Mouse (Mus musculus) liver, adult 2 months (tissue): ENCODE results near the gene Zfp704. TPM values are rescaled to one million over a fixed set of nuclear protein-coding genes. Genes with fewer than 3 reads are reported as not detected.
A peak's percentile ranks its signal among the peaks of the same experiment; 100 is the strongest.

ENCODE experiments used
- DNase-seq: peaks from one replicate; pipeline ENCODE4 v3.0.0-alpha.2; 2011; ENCODE audit warnings: low read depth, low spot score; ENCODE audit errors: extremely low read depth
- H3K27ac ChIP-seq: fragments of 200-500 bp; replicated peaks from 2 replicates; pipeline ENCODE4 v1.5.1; 2012; ENCODE audit warnings: low read depth, mild to moderate bottlenecking, control low read depth, inconsistent platforms, low read length; ENCODE audit not compliant: insufficient read depth
- H3K27me3 ChIP-seq: fragments of 200-500 bp; 2 replicates; pipeline ENCODE4 v1.6.1; 2012; ENCODE audit warnings: mild to moderate bottlenecking, moderate library complexity, low read length, inconsistent platforms; ENCODE audit not compliant: control insufficient read depth, insufficient read depth
- H3K36me3 ChIP-seq: fragments of 200-500 bp; 2 replicates; pipeline ENCODE4 v1.6.1; 2012; ENCODE audit warnings: low read length, inconsistent platforms; ENCODE audit not compliant: control insufficient read depth, insufficient read depth
- H3K4me1 ChIP-seq: fragments of 200-500 bp; 2 replicates; pipeline ENCODE4 v1.6.1; 2011; ENCODE audit warnings: low read length; ENCODE audit not compliant: control insufficient read depth, insufficient read depth
- H3K4me3 ChIP-seq: fragments of 200-500 bp; 2 replicates; pipeline ENCODE4 v1.5.1; 2011; ENCODE audit warnings: low read depth, mild to moderate bottlenecking, control low read depth, low read length, moderate library complexity; ENCODE audit not compliant: insufficient read depth
- H3K79me2 ChIP-seq: fragments of 200-500 bp; 2 replicates; pipeline ENCODE4 v1.6.1; 2012; ENCODE audit warnings: inconsistent platforms, mild to moderate bottlenecking, low read length, moderate library complexity; ENCODE audit not compliant: control insufficient read depth, insufficient read depth
- H3K9ac ChIP-seq: fragments of 200-500 bp; 2 replicates; pipeline ENCODE4 v1.6.1; 2012; ENCODE audit warnings: low read depth, mild to moderate bottlenecking, control low read depth, inconsistent platforms, low read length
- CTCF ChIP-seq: fragments of 200-500 bp; IDR thresholded peaks from 2 replicates; pipeline ENCODE4 v1.5.1; 2011; ENCODE audit warnings: low read depth, low read length, control low read depth
- POLR2A ChIP-seq: fragments of 200-500 bp; IDR thresholded peaks from 2 replicates; pipeline ENCODE4 v1.6.1; 2011; ENCODE audit warnings: low read length, control low read depth; ENCODE audit not compliant: insufficient read depth; ENCODE audit errors: extremely low read depth
- WGBS: fragments of 180-500 bp; shearing (Covaris S2); methylation state at CpG from one replicate; pipeline ENCODE4 v1.1.7; 2018; 5-methylcytosine and 5-hydroxymethylcytosine counted together
- polyA plus RNA-seq: library from polyadenylated mRNA; depleted of rRNA; stranded (reverse); fragments of >200 nt; gene quantifications from 2 replicates; pipeline ENCODE4 v1.2.3, GENCODE M21; 2012
- total RNA-seq: library from RNA; depleted of rRNA; stranded (reverse); fragments of >200 nt; gene quantifications from 2 replicates; pipeline ENCODE4 v1.2.3, GENCODE M21; 2014

Zfp704 gene
- total and polyA plus RNA-seq, 2 experiments, result 1.3 to 3.2 TPM

- H3K36me3 ChIP-seq, result no peaks in the 10 kb centered on the region; the same call in 1 of the 2 replicates
- H3K4me3 ChIP-seq, result no peak overlapping the region
- no peak for DNase-seq
- TF ChIP-seq CTCF, result no peak
- no peak for TF ChIP-seq POLR2A
- H3K79me2 ChIP-seq, result no peaks in the 10 kb centered on the region
- H3K27ac ChIP-seq, result no peak overlapping the region
- H3K4me1 ChIP-seq, result no peaks in the 10 kb centered on the region
- H3K9ac ChIP-seq, result no peak overlapping the region
- WGBS, result 78% methylated on average over 11 of the region's 11 CpGs
- H3K27me3 ChIP-seq, result no peaks in the 10 kb centered on the region
Observed at GRCm38 (mm10) chr3:9439619-9440286, 170.1 kb downstream of the Zfp704 start.

- H3K79me2 ChIP-seq, result no peaks in the 10 kb centered on the region
- no peak overlapping the region for H3K9ac ChIP-seq
- H3K36me3 ChIP-seq, result no peaks in the 10 kb centered on the region; the same call in 1 of the 2 replicates
- H3K27ac ChIP-seq, result no peak overlapping the region
- DNase-seq, result peak; percentile 5
- WGBS, result 83% methylated on average over 6 of the region's 6 CpGs
- TF ChIP-seq CTCF, result no peak
- no peak for TF ChIP-seq POLR2A
- no peaks in the 10 kb centered on the region for H3K27me3 ChIP-seq
- H3K4me3 ChIP-seq, result no peak overlapping the region
- no peaks in the 10 kb centered on the region for H3K4me1 ChIP-seq
Observed at GRCm38 (mm10) chr3:9436256-9436655, 173.6 kb downstream of the Zfp704 start.

- DNase-seq, result no peak
- H3K27me3 ChIP-seq, result no peaks in the 10 kb centered on the region
- no peak for TF ChIP-seq POLR2A
- H3K27ac ChIP-seq, result no peak overlapping the region
- WGBS, result 90% methylated on average over 14 of the region's 14 CpGs
- H3K9ac ChIP-seq, result no peak overlapping the region
- H3K79me2 ChIP-seq, result no peaks in the 10 kb centered on the region
- no peak overlapping the region for H3K4me3 ChIP-seq
- H3K4me1 ChIP-seq, result no peaks in the 10 kb centered on the region
- H3K36me3 ChIP-seq, result no peaks in the 10 kb centered on the region; the same call in 1 of the 2 replicates
Observed at GRCm38 (mm10) chr3:9434394-9435175, 175.3 kb downstream of the Zfp704 start.

GRCm38 (mm10) chr3:9432796-9433526, 176.9 kb downstream of the Zfp704 start:
- TF ChIP-seq CTCF (no peak), POLR2A (no peak)
- Histone ChIP-seq H3K9ac (no peak overlapping the region), H3K36me3 (no peaks in the 10 kb centered on the region; the same call in 1 of the 2 replicates), H3K4me3 (no peak overlapping the region), H3K27me3 (no peaks in the 10 kb centered on the region), H3K79me2 (no peaks in the 10 kb centered on the region), H3K27ac (no peak overlapping the region), H3K4me1 (no peaks in the 10 kb centered on the region)
- DNase-seq, result no peak
- WGBS, result 88% methylated on average over 16 of the region's 16 CpGs

GRCm38 (mm10) chr3:9432226-9432625, 177.7 kb downstream of the Zfp704 start:
- 80% methylated on average over 3 of the region's 3 CpGs for WGBS
- Histone ChIP-seq H3K9ac (no peak overlapping the region), H3K4me3 (no peak overlapping the region), H3K79me2 (no peaks in the 10 kb centered on the region), H3K27ac (no peak overlapping the region), H3K36me3 (no peaks in the 10 kb centered on the region; the same call in 1 of the 2 replicates), H3K27me3 (no peaks in the 10 kb centered on the region), H3K4me1 (no peaks in the 10 kb centered on the region)
- no peak for DNase-seq
- no peak for TF ChIP-seq CTCF
- TF ChIP-seq POLR2A, result no peak

GRCm38 (mm10) chr3:9429946-9430345, 179.9 kb downstream of the Zfp704 start:
- H3K79me2 ChIP-seq, result no peaks in the 10 kb centered on the region
- no peaks in the 10 kb centered on the region for H3K36me3 ChIP-seq
- no peak for DNase-seq
- no peak overlapping the region for H3K4me3 ChIP-seq
- no peak overlapping the region for H3K27ac ChIP-seq
- TF ChIP-seq POLR2A, result no peak
- no peak for TF ChIP-seq CTCF
- no peaks in the 10 kb centered on the region for H3K27me3 ChIP-seq
- H3K4me1 ChIP-seq, result no peaks in the 10 kb centered on the region
- no peak overlapping the region for H3K9ac ChIP-seq
- WGBS, result 92% methylated on average over 3 of the region's 3 CpGs
